Mouse (Mus musculus): Measurements from ENCODE around the gene 4930524B15Rik. TPM values are rescaled to one million over a fixed set of nuclear protein-coding genes. Genes with fewer than 3 reads are reported as not detected.
A peak's percentile ranks its signal among the peaks of the same experiment; 100 is the strongest.
"Not testable (repeated sequence)": the region's sequence is repeated elsewhere in the genome, so short reads cannot be mapped to it uniquely, and the experiment has no call there.

Gene 4930524B15Rik
- polyA plus RNA-seq, 1 experiment from 2014 or later = 0.14 TPM

- peak; percentile 78 for ATAC-seq (replicated peaks)
- Histone ChIP-seq H3K36me3 (peaks cover 20% of the 10 kb centered on the region), H3K9me3 (no peaks in the 10 kb centered on the region), H3K4me2 (replicated peaks) (peak within 1 kb of the TSS; percentile 71), H3K4me3 (peak within 1 kb of the TSS; percentile 64), H3K4me1 (peaks cover 45% of the 10 kb centered on the region), H3K27me3 (no peaks in the 10 kb centered on the region), H3K27ac (replicated peaks) (peak within 1 kb of the TSS; percentile 97), H3K9ac (replicated peaks) (peak within 1 kb of the TSS; percentile 90)
- WGBS = 0% methylated on average over 16 of the region's 16 CpGs
These were observed 34.9 kb downstream of the 4930524B15Rik start, which contains the start of gene Nsg2 for GRCm38 (mm10) chr11:32000281-32000680. Gene Nsg2, plus strand, starts transcription at chr11:32000463.

- H3K27me3 ChIP-seq = no peaks in the 10 kb centered on the region
- H3K9me3 ChIP-seq = no peaks in the 10 kb centered on the region
- ATAC-seq (replicated peaks) = no peak
- WGBS = 3% methylated on average over 11 of the region's 11 CpGs
- peak overlapping the region; percentile 97 for H3K27ac ChIP-seq (replicated peaks)
- peaks cover 31% of the 10 kb centered on the region for H3K36me3 ChIP-seq
- H3K9ac ChIP-seq (replicated peaks) = peak overlapping the region; percentile 90
- H3K4me2 ChIP-seq (replicated peaks) = peak overlapping the region; percentile 71
- peak overlapping the region; percentile 64 for H3K4me3 ChIP-seq
- H3K4me1 ChIP-seq = peaks cover 46% of the 10 kb centered on the region
These were observed 36.0 kb downstream of the 4930524B15Rik start for GRCm38 (mm10) chr11:32001181-32001910.

GRCm38 (mm10) chr11:32002670-32003072, 37.3 kb downstream of the 4930524B15Rik start:
- 2% methylated on average over 5 of the region's 5 CpGs for WGBS
- H3K9me3 ChIP-seq = no peaks in the 10 kb centered on the region
- H3K27ac ChIP-seq (replicated peaks) = peak overlapping the region; percentile 97
- H3K4me2 ChIP-seq (replicated peaks) = peak overlapping the region; percentile 71
- H3K4me1 ChIP-seq = peaks cover 48% of the 10 kb centered on the region
- ATAC-seq (replicated peaks) = peak; percentile 81
- peak overlapping the region; percentile 90 for H3K9ac ChIP-seq (replicated peaks)
- peak overlapping the region; percentile 64 for H3K4me3 ChIP-seq
- peaks cover 44% of the 10 kb centered on the region for H3K36me3 ChIP-seq
- no peaks in the 10 kb centered on the region for H3K27me3 ChIP-seq

GRCm38 (mm10) chr11:32008049-32008448, 42.7 kb downstream of the 4930524B15Rik start:
- H3K4me3 ChIP-seq; H3K4me2 ChIP-seq (replicated peaks); H3K9ac ChIP-seq (replicated peaks); H3K9me3 ChIP-seq; H3K27me3 ChIP-seq; ATAC-seq (replicated peaks): not testable (repeated sequence)
- peak overlapping the region; percentile 80; the same call in 1 of the 2 replicates for H3K27ac ChIP-seq (replicated peaks)
- 94% methylated on average over 3 of the region's 3 CpGs for WGBS
- peaks cover 76% of the 10 kb centered on the region for H3K4me1 ChIP-seq
- H3K36me3 ChIP-seq = peaks cover 47% of the 10 kb centered on the region

GRCm38 (mm10) chr11:32008852-32009251, 43.5 kb downstream of the 4930524B15Rik start:
- Histone ChIP-seq H3K4me1 (peaks cover 75% of the 10 kb centered on the region), H3K4me3 (peak overlapping the region; percentile 10), H3K9me3 (no peaks in the 10 kb centered on the region)

GRCm38 (mm10) chr11:32009961-32010662, 44.7 kb downstream of the 4930524B15Rik start:
- Histone ChIP-seq H3K9ac (replicated peaks) (0 out of 2 replicates have a peak overlapping the region, but pooled peaks have one; percentile 23), H3K27ac (replicated peaks) (peak overlapping the region; percentile 80), H3K27me3 (no peaks in the 10 kb centered on the region), H3K36me3 (peaks cover 36% of the 10 kb centered on the region), H3K4me1 (peaks cover 71% of the 10 kb centered on the region), H3K9me3 (no peaks in the 10 kb centered on the region), H3K4me3 (peak overlapping the region; percentile 9), H3K4me2 (replicated peaks) (peak overlapping the region; percentile 34)
- WGBS = 4% methylated on average over 13 of the region's 13 CpGs
- peak; percentile 78 for ATAC-seq (replicated peaks)

More at GRCm38 (mm10) chr11:32008852-32009251, 43.5 kb downstream of the 4930524B15Rik start:
- no peaks in the 10 kb centered on the region for H3K27me3 ChIP-seq
- no peak overlapping the region; the same call in 1 of the 2 replicates for H3K9ac ChIP-seq (replicated peaks)
- peak overlapping the region; percentile 80 for H3K27ac ChIP-seq (replicated peaks)
- peaks cover 44% of the 10 kb centered on the region for H3K36me3 ChIP-seq
- peak overlapping the region; percentile 34 for H3K4me2 ChIP-seq (replicated peaks)
- WGBS = 69% methylated on average over 3 of the region's 3 CpGs
- no peak for ATAC-seq (replicated peaks)

- H3K4me1 ChIP-seq = peaks cover 74% of the 10 kb centered on the region
- peak; percentile 23 for ATAC-seq (replicated peaks)
- peak overlapping the region; percentile 34 for H3K4me2 ChIP-seq (replicated peaks)
- H3K9ac ChIP-seq (replicated peaks) = no peak overlapping the region
- peak overlapping the region; percentile 80 for H3K27ac ChIP-seq (replicated peaks)
- H3K27me3 ChIP-seq = no peaks in the 10 kb centered on the region
- H3K36me3 ChIP-seq = peaks cover 31% of the 10 kb centered on the region
- 15% methylated on average over 5 of the region's 5 CpGs for WGBS
- peak overlapping the region; percentile 9; the same call in 1 of the 2 replicates for H3K4me3 ChIP-seq
- no peaks in the 10 kb centered on the region for H3K9me3 ChIP-seq
These were observed 45.2 kb downstream of the 4930524B15Rik start for GRCm38 (mm10) chr11:32010663-32010970.

- WGBS = 66% methylated on average over 9 of the region's 9 CpGs
- ATAC-seq (replicated peaks) = no peak
- no peaks in the 10 kb centered on the region for H3K27me3 ChIP-seq
These were observed 46.6 kb downstream of the 4930524B15Rik start for GRCm38 (mm10) chr11:32011867-32012603.

GRCm38 (mm10) chr11:32013014-32013427, 47.6 kb downstream of the 4930524B15Rik start:
- Histone ChIP-seq H3K9ac (replicated peaks) (no peak overlapping the region), H3K4me2 (replicated peaks) (no peak overlapping the region), H3K9me3 (no peaks in the 10 kb centered on the region), H3K36me3 (peaks cover 22% of the 10 kb centered on the region), H3K27me3 (no peaks in the 10 kb centered on the region), H3K4me1 (peaks cover 91% of the 10 kb centered on the region), H3K4me3 (no peak overlapping the region), H3K27ac (replicated peaks) (no peak overlapping the region)
- WGBS = 94% methylated on average over 4 of the region's 4 CpGs
- ATAC-seq (replicated peaks) = no peak

More at GRCm38 (mm10) chr11:32011867-32012603, 46.6 kb downstream of the 4930524B15Rik start:
- no peak overlapping the region for H3K9ac ChIP-seq (replicated peaks)
- no peak overlapping the region for H3K4me3 ChIP-seq
- no peak overlapping the region for H3K4me2 ChIP-seq (replicated peaks)
- H3K36me3 ChIP-seq = peaks cover 22% of the 10 kb centered on the region
- H3K27ac ChIP-seq (replicated peaks) = peak overlapping the region; percentile 80; the same call in 1 of the 2 replicates
- no peaks in the 10 kb centered on the region for H3K9me3 ChIP-seq
- H3K4me1 ChIP-seq = peaks cover 87% of the 10 kb centered on the region

GRCm38 (mm10) chr11:32013561-32013960, 48.2 kb downstream of the 4930524B15Rik start:
- Histone ChIP-seq H3K4me2 (replicated peaks) (no peak overlapping the region), H3K27ac (replicated peaks) (no peak overlapping the region), H3K36me3 (peaks cover 24% of the 10 kb centered on the region; the same call in 1 of the 2 replicates), H3K9me3 (no peaks in the 10 kb centered on the region), H3K27me3 (no peaks in the 10 kb centered on the region), H3K4me3 (no peak overlapping the region), H3K4me1 (peaks cover 91% of the 10 kb centered on the region), H3K9ac (replicated peaks) (no peak overlapping the region)
- WGBS = 87% methylated on average over 1 of the region's 1 CpGs
- no peak for ATAC-seq (replicated peaks)

- peaks cover 45% of the 10 kb centered on the region for H3K36me3 ChIP-seq
- H3K27me3 ChIP-seq = no peaks in the 10 kb centered on the region
- H3K4me2 ChIP-seq (replicated peaks) = no peak overlapping the region
- H3K9ac ChIP-seq (replicated peaks) = 0 out of 2 replicates have a peak overlapping the region, but pooled peaks have one; percentile 20
- peaks cover 88% of the 10 kb centered on the region for H3K4me1 ChIP-seq
- 0 out of 2 replicates have a peak, but pooled peaks have one; percentile 18 for ATAC-seq (replicated peaks)
- peak overlapping the region; percentile 95 for H3K27ac ChIP-seq (replicated peaks)
- 28% methylated on average over 4 of the region's 4 CpGs for WGBS
- H3K4me3 ChIP-seq = no peak overlapping the region
- no peaks in the 10 kb centered on the region for H3K9me3 ChIP-seq
These were observed 52.8 kb downstream of the 4930524B15Rik start for GRCm38 (mm10) chr11:32018201-32018600.
